Mouse (Mus musculus) heart, embryonic 16.5 days (tissue): Measurements from ENCODE around the gene Tnxb. TPM values are rescaled to one million over a fixed set of nuclear protein-coding genes. Genes with fewer than 3 reads are reported as not detected.
"Not testable (repeated sequence)": the region's sequence is repeated elsewhere in the genome, so short reads cannot be mapped to it uniquely, and the experiment has no call there.

Experiments used
- ATAC-seq: fragments of 200-750 bp; cut with Nextera tagmentation; replicated peaks from 2 replicates; pipeline ENCODE4 v1.8.0; 2017; ENCODE audit warnings: moderate number of reproducible peaks; ENCODE audit not compliant: insufficient read depth, low FRiP score; ENCODE audit errors: extremely low read depth
- H3K27ac ChIP-seq: fragments of 300-500 bp; sonication (generic); 2 replicates; pipeline ENCODE4 v1.5.1; 2014; ENCODE audit warnings: mild to moderate bottlenecking, low read length, control low read depth, moderate library complexity
- H3K27me3 ChIP-seq: fragments of 300-500 bp; sonication (generic); 2 replicates; pipeline ENCODE4 v1.6.1; 2014; ENCODE audit warnings: low read length, mixed read lengths; ENCODE audit not compliant: control insufficient read depth, insufficient read depth
- H3K36me3 ChIP-seq: fragments of 300-500 bp; sonication (generic); 2 replicates; pipeline ENCODE4 v1.6.1; 2014; ENCODE audit not compliant: control insufficient read depth, insufficient read depth
- H3K4me1 ChIP-seq: fragments of 300-500 bp; sonication (generic); 2 replicates; pipeline ENCODE4 v1.6.1; 2014; ENCODE audit warnings: low read length, mixed read lengths; ENCODE audit not compliant: control insufficient read depth, insufficient read depth
- H3K4me2 ChIP-seq: fragments of 300-500 bp; sonication (generic); 2 replicates; pipeline ENCODE4 v1.6.1; 2014; ENCODE audit warnings: low read depth, mild to moderate bottlenecking, control low read depth, low read length
- H3K4me3 ChIP-seq: fragments of 300-500 bp; sonication (generic); 2 replicates; pipeline ENCODE4 v1.5.1; 2014; ENCODE audit warnings: mild to moderate bottlenecking, control low read depth, low read length
- H3K9ac ChIP-seq: fragments of 300-500 bp; sonication (generic); 2 replicates; pipeline ENCODE4 v1.6.1; 2014; ENCODE audit warnings: low read length, control low read depth
- H3K9me3 ChIP-seq: fragments of 300-500 bp; sonication (generic); replicated peaks from 2 replicates; pipeline ENCODE4 v1.6.1; 2016; ENCODE audit warnings: low read length; ENCODE audit not compliant: control insufficient read depth
- WGBS: fragments of 180-500 bp; shearing (Covaris S2); extraction: QIAGEN DNeasy Blood & Tissue Kit; methylation state at CpG from one replicate; pipeline ENCODE4 v1.1.7; 2014; 5-methylcytosine and 5-hydroxymethylcytosine counted together
- polyA plus RNA-seq: library from polyadenylated mRNA; unstranded; fragments of >200 nt; fragmentation: Nextera tagmentation; extraction: Ambion mirVana; gene quantifications from 2 replicates; pipeline ENCODE4 v1.2.1, GENCODE M21; 2015

Tnxb gene
- polyA plus RNA-seq, 1 experiment from 2014 or later = 2.5 TPM

GRCm38 (mm10) chr17:34722238-34722637, 51.9 kb downstream of the Tnxb start:
- 86% methylated on average over 1 of the region's 4 CpGs for WGBS
- not testable (repeated sequence) for H3K9me3 ChIP-seq, H3K4me2 ChIP-seq, H3K4me1 ChIP-seq, ATAC-seq, H3K4me3 ChIP-seq, H3K27ac ChIP-seq, H3K27me3 ChIP-seq, H3K9ac ChIP-seq, H3K36me3 ChIP-seq

GRCm38 (mm10) chr17:34723066-34723465, 52.7 kb downstream of the Tnxb start:
- Histone ChIP-seq H3K36me3 (no peaks in the 10 kb centered on the region), H3K9me3 (peaks cover 5% of the 10 kb centered on the region), H3K4me1 (no peaks in the 10 kb centered on the region), H3K4me3 (no peak overlapping the region), H3K4me2 (no peak overlapping the region), H3K9ac (no peak overlapping the region), H3K27me3 (no peaks in the 10 kb centered on the region; the same call in 1 of the 2 replicates), H3K27ac (no peak overlapping the region)
- 73% methylated on average over 4 of the region's 4 CpGs for WGBS
- no peak for ATAC-seq

DNA sequence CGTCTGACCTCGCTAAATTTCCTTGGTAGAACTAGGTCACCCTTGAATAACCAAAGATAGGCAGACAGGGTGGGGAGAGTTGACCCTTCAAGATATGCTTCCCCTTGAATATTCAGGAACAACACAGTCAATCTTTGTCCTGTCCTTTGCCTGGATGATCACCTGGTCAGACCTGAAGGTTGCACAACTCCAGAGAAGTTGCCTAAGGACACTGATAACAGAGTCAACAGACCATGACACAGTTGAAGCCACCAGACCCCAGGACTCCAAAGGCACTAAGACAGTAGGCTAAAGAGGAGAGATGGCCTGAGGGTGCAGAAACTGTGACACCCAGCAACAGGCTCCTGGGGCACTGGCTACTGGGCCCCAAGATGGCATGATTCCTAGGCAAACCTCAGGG, 57.6 kb downstream of the Tnxb start:
- Histone ChIP-seq H3K4me1 (no peaks in the 10 kb centered on the region), H3K4me2 (no peak overlapping the region), H3K27ac (no peak overlapping the region), H3K36me3 (no peaks in the 10 kb centered on the region), H3K9ac (no peak overlapping the region), H3K9me3 (peaks cover 2% of the 10 kb centered on the region), H3K27me3 (no peaks in the 10 kb centered on the region), H3K4me3 (no peak overlapping the region)
- ATAC-seq = no peak
- 70% methylated on average over 2 of the region's 2 CpGs for WGBS

GRCm38 (mm10) chr17:34729155-34729554, 58.8 kb downstream of the Tnxb start:
- H3K36me3 ChIP-seq, H3K4me2 ChIP-seq, H3K27ac ChIP-seq, H3K9ac ChIP-seq, H3K27me3 ChIP-seq, H3K4me3 ChIP-seq, ATAC-seq, H3K4me1 ChIP-seq, H3K9me3 ChIP-seq: not testable (repeated sequence)
- 76% methylated on average over 9 of the region's 11 CpGs for WGBS

DNA sequence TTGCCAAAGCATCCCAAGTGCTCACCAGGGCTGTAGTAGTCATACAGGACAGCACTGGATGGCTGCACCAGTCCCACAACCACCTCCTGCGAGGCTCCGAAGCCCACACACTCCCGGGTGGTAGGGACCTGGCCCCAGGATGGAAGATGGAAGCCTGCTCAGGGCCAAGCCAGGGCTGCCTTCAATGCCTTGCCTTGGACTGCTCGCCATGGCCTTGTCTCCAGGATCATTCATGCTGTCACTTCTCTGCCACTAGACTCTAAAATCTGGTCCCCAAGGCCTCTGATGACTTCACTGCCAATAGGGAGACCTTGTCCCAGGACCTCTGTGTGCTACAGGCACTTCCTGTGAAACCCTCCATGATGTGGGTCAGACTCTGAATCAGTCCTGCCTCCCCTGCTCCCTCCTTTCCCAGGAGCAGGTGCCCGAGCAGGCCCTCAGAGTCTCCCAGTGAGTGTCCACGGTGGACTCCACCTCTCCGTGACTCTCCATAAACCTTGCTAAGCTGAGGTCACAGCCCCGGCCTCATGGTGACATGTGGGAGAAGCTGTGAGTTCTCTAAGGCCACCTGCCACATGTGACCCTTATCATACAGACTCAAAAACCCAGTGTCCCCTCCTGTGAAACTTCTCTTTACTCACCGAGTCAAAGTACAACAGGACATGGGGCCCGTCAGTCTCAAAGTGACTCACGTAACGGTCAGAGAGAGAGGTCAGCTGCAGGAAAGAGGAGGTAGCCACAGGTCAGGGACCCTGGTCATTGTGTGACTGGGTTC, 59.6 kb downstream of the Tnxb start:
- not testable (repeated sequence) for H3K4me2 ChIP-seq

DNA sequence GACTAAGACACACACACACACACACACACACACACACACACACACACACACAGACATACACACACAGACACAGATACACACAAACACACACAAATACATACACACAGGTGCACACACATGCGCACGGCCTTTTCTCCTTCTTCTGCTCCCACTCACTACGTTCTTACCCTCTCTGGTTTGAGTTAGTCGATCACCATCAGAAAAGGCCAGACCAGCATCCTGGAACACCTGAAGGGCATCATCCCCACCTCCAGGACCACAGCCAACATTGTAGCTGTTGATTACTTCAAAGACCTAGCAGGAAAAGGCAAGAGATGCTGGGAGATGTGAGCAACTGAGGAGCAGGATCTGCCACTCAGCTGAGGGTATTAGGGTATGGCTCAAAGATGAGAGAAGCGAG, 67.1 kb downstream of the Tnxb start:
- not testable (repeated sequence) for H3K27ac ChIP-seq, H3K4me1 ChIP-seq, H3K27me3 ChIP-seq, H3K36me3 ChIP-seq, ATAC-seq, H3K9me3 ChIP-seq, H3K4me3 ChIP-seq, H3K9ac ChIP-seq, H3K4me2 ChIP-seq
- 73% methylated on average over 5 of the region's 5 CpGs for WGBS

More for the DNA sequence above, 59.6 kb downstream of the Tnxb start:
- WGBS = 79% methylated on average over 11 of the region's 12 CpGs
- H3K27ac ChIP-seq, H3K9me3 ChIP-seq, H3K4me1 ChIP-seq, H3K27me3 ChIP-seq, H3K4me3 ChIP-seq, H3K36me3 ChIP-seq, ATAC-seq, H3K9ac ChIP-seq: not testable (repeated sequence)

- not testable (repeated sequence) for H3K4me1 ChIP-seq, ATAC-seq, H3K27ac ChIP-seq, H3K9me3 ChIP-seq, H3K4me3 ChIP-seq, H3K4me2 ChIP-seq, H3K9ac ChIP-seq, H3K27me3 ChIP-seq, H3K36me3 ChIP-seq
- WGBS = 80% methylated on average over 7 of the region's 7 CpGs
Observed at GRCm38 (mm10) chr17:34739708-34740107, 69.4 kb downstream of the Tnxb start.

DNA sequence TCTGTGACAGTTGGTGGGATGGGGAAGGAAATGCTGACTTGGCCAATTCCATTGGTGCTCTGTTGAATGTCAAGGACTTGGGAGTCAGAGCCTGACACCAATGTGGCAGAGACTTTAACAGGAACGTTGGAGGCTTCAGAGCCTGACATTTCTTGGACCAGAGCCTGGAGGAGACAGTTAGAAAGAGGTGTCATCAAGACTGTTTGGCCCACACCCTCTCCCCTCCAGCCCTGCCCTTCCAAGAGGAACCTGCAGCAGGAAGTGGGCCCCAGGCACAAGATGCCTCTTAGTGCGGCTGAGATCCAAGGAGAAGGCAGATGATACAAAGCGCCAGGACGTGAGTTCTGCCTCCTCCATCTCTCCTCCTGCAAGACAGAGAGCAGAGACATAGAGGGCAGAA, 69.9 kb downstream of the Tnxb start:
- WGBS = 54% methylated on average over 4 of the region's 4 CpGs
- no peak overlapping the region for H3K4me2 ChIP-seq
- H3K4me1 ChIP-seq = no peaks in the 10 kb centered on the region
- no peak overlapping the region for H3K4me3 ChIP-seq
- H3K27me3 ChIP-seq = no peaks in the 10 kb centered on the region
- no peak overlapping the region for H3K27ac ChIP-seq
- H3K36me3 ChIP-seq = no peaks in the 10 kb centered on the region
- no peak for ATAC-seq
- H3K9ac ChIP-seq = no peak overlapping the region
- no peaks in the 10 kb centered on the region for H3K9me3 ChIP-seq

GRCm38 (mm10) chr17:34743719-34744118, 73.4 kb downstream of the Tnxb start, which contains the start of gene C4b:
Gene C4b, minus strand, starts transcription at chr17:34743882.
- Histone ChIP-seq H3K4me3 (no peak within 1 kb of the TSS), H3K27ac (no peak within 1 kb of the TSS), H3K9me3 (peaks cover 3% of the 10 kb centered on the region; the same call in 1 of the 2 replicates), H3K4me2 (no peak within 1 kb of the TSS), H3K4me1 (no peaks in the 10 kb centered on the region), H3K9ac (no peak within 1 kb of the TSS), H3K27me3 (no peaks in the 10 kb centered on the region), H3K36me3 (no peaks in the 10 kb centered on the region)
- no peak for ATAC-seq
- 70% methylated on average over 7 of the region's 7 CpGs for WGBS
